Comparison of ENCODE assay signal across 22 mouse cellular contexts in genomic region chr11:53977672-53978071, GRCm38 (mm10). TPM values are rescaled to one million over a fixed set of nuclear protein-coding genes. Genes with fewer than 3 reads are reported as not detected.
A peak's percentile ranks its signal among the peaks of the same experiment; 100 is the strongest.
DNase-seq lines count a peak whose midpoint lies in the region; ATAC-seq and TF ChIP-seq lines count a peak whose summit lies in the region.
"Had no signal": no experiment of that assay in that cellular context is flagged by ENCODE, and none has a peak within 500 bp of the region (broad histone marks: within the 10 kb centered on the region; RNA-seq: fewer than 3 reads in every experiment).

No protein-coding gene starts in this region.

- TF ChIP-seq CTCF in heart, postnatal 0 days (IDR thresholded peaks at IDR 0.05; ENCODE audit: low read depth), result peak; percentile 39; the same call in 1 of the 2 replicates
- no peak; the same call in 1 of the 2 replicates for TF ChIP-seq CTCF in lung, embryonic 14.5 days (IDR thresholded peaks at IDR 0.05; ENCODE audit: low read depth)
- peak in 1 of 3 experiments; percentile 26; a peak in 2 of 6 replicates for TF ChIP-seq CTCF in MEL (IDR thresholded peaks at IDR 0.05 in 2 of 3, conservative IDR thresholded peaks at IDR 0.05 in 1 of 3; ENCODE audit: control insufficient read depth in 1 of 3, insufficient read depth in 1 of 3, low read depth in 2 of 3, low read length in 3 of 3, poor library complexity in 1 of 3, severe bottlenecking in 1 of 3)

- H3K36me3 ChIP-seq in heart, postnatal 0 days (replicated peaks; ENCODE audit: control insufficient read depth, insufficient read depth, low read length), result no peaks in the 10 kb centered on the region
- no peaks in the 10 kb centered on the region for H3K36me3 ChIP-seq in lung, embryonic 14.5 days (ENCODE audit: insufficient read depth)
- H3K36me3 ChIP-seq in MEL (ENCODE audit: control insufficient read depth in 1 of 2, insufficient read depth in 2 of 2, low read length in 2 of 2), result peaks cover 0 to 19% of the 10 kb centered on the region in 2 experiments; a peak in 2 of 4 replicates
- no peaks in the 10 kb centered on the region for H3K36me3 ChIP-seq in stomach, embryonic 16.5 days (ENCODE audit: control insufficient read depth, insufficient read depth, low read length)
- H3K36me3 ChIP-seq: embryonic facial prominence, embryonic 12.5 days; heart, embryonic 12.5 days; hindbrain, embryonic 13.5 days; limb, embryonic 10.5 days; lung, embryonic 15.5 days; stomach, embryonic 15.5 days had no signal

- no peak for DNase-seq in heart, postnatal 0 days (ENCODE audit: low spot score)
- no peak for DNase-seq in heart, adult 11 months
- peak; percentile 9 for DNase-seq in lung, embryonic 14.5 days
- no peak for DNase-seq in lung, postnatal 10 days
- DNase-seq in MEL (ENCODE audit: low read depth, low spot score), result peak; percentile 54
- DNase-seq: adrenal gland, postnatal 10 days; kidney, adult 2 months; kidney, postnatal 14 days; right cerebral cortex, postnatal 14 days had no signal

- no peaks in the 10 kb centered on the region for H3K9me3 ChIP-seq in heart, postnatal 0 days (replicated peaks; ENCODE audit: control insufficient read depth, low read length)
- no peaks in the 10 kb centered on the region for H3K9me3 ChIP-seq in lung, embryonic 14.5 days (ENCODE audit: low read depth, low read length)
- H3K9me3 ChIP-seq in MEL (replicated peaks; ENCODE audit: insufficient read depth, low read length), result no peaks in the 10 kb centered on the region
- H3K9me3 ChIP-seq in stomach, embryonic 16.5 days (replicated peaks; ENCODE audit: control insufficient read depth, low read length), result no peaks in the 10 kb centered on the region
- H3K9me3 ChIP-seq: embryonic facial prominence, embryonic 12.5 days; forebrain, embryonic 13.5 days; heart, embryonic 12.5 days; hindbrain, embryonic 13.5 days; limb, embryonic 10.5 days; lung, embryonic 15.5 days; stomach, embryonic 15.5 days had no signal

- H3K4me2 ChIP-seq in heart, postnatal 0 days (ENCODE audit: low read depth, low read length), result no peak overlapping the region
- H3K4me2 ChIP-seq in lung, embryonic 14.5 days, result no peak overlapping the region
- 0 out of 2 replicates have a peak overlapping the region, but pooled peaks have one; percentile 2 for H3K4me2 ChIP-seq in stomach, embryonic 16.5 days (ENCODE audit: low read depth, low read length)
- H3K4me2 ChIP-seq: embryonic facial prominence, embryonic 12.5 days; forebrain, embryonic 13.5 days; heart, embryonic 12.5 days; hindbrain, embryonic 13.5 days; liver, embryonic 11.5 days; lung, embryonic 15.5 days; midbrain, embryonic 11.5 days had no signal

- peaks cover 4% of the 10 kb centered on the region; the same call in 1 of the 2 replicates for H3K79me2 ChIP-seq in MEL (ENCODE audit: control insufficient read depth, insufficient read depth, low read length, poor library complexity)

- no peak overlapping the region for H3K4me3 ChIP-seq in heart, postnatal 0 days (ENCODE audit: low read depth, low read length)
- no peak overlapping the region for H3K4me3 ChIP-seq in lung, embryonic 14.5 days (ENCODE audit: low read depth, low read length)
- no peak overlapping the region for H3K4me3 ChIP-seq in MEL (ENCODE audit: control insufficient read depth in 1 of 2, insufficient read depth in 1 of 2, low read depth in 2 of 2, low read length in 2 of 2)
- H3K4me3 ChIP-seq in stomach, embryonic 16.5 days (replicated peaks; ENCODE audit: low read length), result no peak overlapping the region
- H3K4me3 ChIP-seq: embryonic facial prominence, embryonic 12.5 days; erythroblast, embryonic 14.5 days; forebrain, embryonic 13.5 days; heart, embryonic 12.5 days; hindbrain, embryonic 13.5 days; limb, embryonic 10.5 days; lung, embryonic 15.5 days; myocyte; stomach, embryonic 15.5 days had no signal

- ATAC-seq in heart, postnatal 0 days (ENCODE audit: insufficient read depth, low read depth), result no peak
- ATAC-seq in lung, embryonic 14.5 days (ENCODE audit: insufficient read depth), result no peak
- no peak for ATAC-seq in stomach, embryonic 16.5 days (ENCODE audit: insufficient read depth, low FRiP score)
- no peak for ATAC-seq in inflammation-experienced regulatory T-cells, adult 6 months
- ATAC-seq: forebrain, embryonic 13.5 days had no signal

- H3K27ac ChIP-seq in heart, postnatal 0 days (ENCODE audit: low read depth), result no peak overlapping the region
- no peak overlapping the region for H3K27ac ChIP-seq in lung, embryonic 14.5 days (ENCODE audit: low read depth)
- no peak overlapping the region for H3K27ac ChIP-seq in MEL (ENCODE audit: control insufficient read depth, low read depth, low read length)
- no peak overlapping the region for H3K27ac ChIP-seq in stomach, embryonic 16.5 days (ENCODE audit: low read length)
- H3K27ac ChIP-seq: embryonic facial prominence, embryonic 12.5 days; forebrain, embryonic 13.5 days; hindbrain, embryonic 13.5 days; limb, embryonic 10.5 days; lung, embryonic 15.5 days; stomach, embryonic 15.5 days had no signal

- H3K4me1 ChIP-seq in heart, postnatal 0 days (ENCODE audit: control insufficient read depth, insufficient read depth), result no peaks in the 10 kb centered on the region
- H3K4me1 ChIP-seq in lung, embryonic 14.5 days (ENCODE audit: insufficient read depth), result no peaks in the 10 kb centered on the region
- H3K4me1 ChIP-seq in MEL (ENCODE audit: control insufficient read depth in 1 of 2, insufficient read depth in 2 of 2, low read length in 2 of 2), result peaks cover 2 to 6% of the 10 kb centered on the region in 2 experiments; a peak in 3 of 4 replicates
- peaks cover 3% of the 10 kb centered on the region; the same call in 1 of the 2 replicates for H3K4me1 ChIP-seq in stomach, embryonic 16.5 days (ENCODE audit: control insufficient read depth, insufficient read depth, low read length)
- H3K4me1 ChIP-seq: embryonic facial prominence, embryonic 12.5 days had no signal

- H3K9ac ChIP-seq in heart, postnatal 0 days (replicated peaks; ENCODE audit: low read depth, low read length), result no peak overlapping the region
- no peak overlapping the region for H3K9ac ChIP-seq in lung, embryonic 14.5 days
- no peak overlapping the region for H3K9ac ChIP-seq in MEL (ENCODE audit: control insufficient read depth, low read depth, low read length, poor library complexity, severe bottlenecking)
- no peak overlapping the region for H3K9ac ChIP-seq in stomach, embryonic 16.5 days (ENCODE audit: low read length)
- H3K9ac ChIP-seq: embryonic facial prominence, embryonic 12.5 days; forebrain, embryonic 13.5 days; heart, embryonic 12.5 days; hindbrain, embryonic 13.5 days; lung, embryonic 15.5 days; stomach, embryonic 15.5 days had no signal

- TF ChIP-seq RAD21 in MEL (IDR thresholded peaks at IDR 0.05; ENCODE audit: low read depth, low read length), result no peak; the same call in none of the 2 replicates

- WGBS in heart, postnatal 0 days, result 66% methylated on average over 3 of the region's 3 CpGs
- WGBS in lung, embryonic 14.5 days, result 71% methylated on average over 3 of the region's 3 CpGs
- 79% methylated on average over 3 of the region's 3 CpGs for WGBS in stomach, embryonic 16.5 days

- no peak for TF ChIP-seq POLR2A in MEL (IDR thresholded peaks at IDR 0.05; ENCODE audit: control insufficient read depth in 1 of 2, insufficient read depth in 1 of 2, low read depth in 1 of 2, low read length in 2 of 2, poor library complexity in 1 of 2)

- H3K27me3 ChIP-seq in heart, postnatal 0 days (ENCODE audit: control insufficient read depth, insufficient read depth, low read length), result 0 out of 2 replicates have a peak, but pooled peaks cover 9% of the 10 kb centered on the region
- H3K27me3 ChIP-seq in lung, embryonic 14.5 days (ENCODE audit: insufficient read depth, low read length), result no peaks in the 10 kb centered on the region
- no peaks in the 10 kb centered on the region for H3K27me3 ChIP-seq in MEL (ENCODE audit: control insufficient read depth in 1 of 2, insufficient read depth in 2 of 2, low read length in 2 of 2)
- no peaks in the 10 kb centered on the region for H3K27me3 ChIP-seq in stomach, embryonic 16.5 days (ENCODE audit: control insufficient read depth, insufficient read depth, low read length)
- H3K27me3 ChIP-seq: embryonic facial prominence, embryonic 12.5 days; lung, embryonic 15.5 days; stomach, embryonic 15.5 days had no signal

- TF ChIP-seq EP300 in heart, postnatal 0 days (IDR thresholded peaks at IDR 0.05; ENCODE audit: low read depth), result no peak
- TF ChIP-seq EP300 in MEL (IDR thresholded peaks at IDR 0.05; ENCODE audit: low read depth in 1 of 2, low read length in 2 of 2), result no peak

TF ChIP-seq in MEL, 35 proteins besides CTCF, POLR2A, EP300 and RAD21 (continues in another document):
- TF ChIP-seq NRF1 (IDR thresholded peaks at IDR 0.05; ENCODE audit: insufficient read depth, low read depth, low read length, poor library complexity, severe bottlenecking), result no peak
- no peak for TF ChIP-seq JUND (IDR thresholded peaks at IDR 0.05; ENCODE audit: low read depth, low read length)
- TF ChIP-seq KAT2A (conservative IDR thresholded peaks at IDR 0.05; ENCODE audit: low read depth, low read length), result no peak
- TF ChIP-seq ETS1 (IDR thresholded peaks at IDR 0.05; ENCODE audit: low read depth, low read length), result no peak
- no peak for TF ChIP-seq ZNF384 (IDR thresholded peaks at IDR 0.05; ENCODE audit: low read depth, low read length)
- TF ChIP-seq MAX (IDR thresholded peaks at IDR 0.05; ENCODE audit: low read length), result no peak

RNA-seq across cellular contexts. Expression of gene Slc22a21, which starts 2.5 kb away (rescaled TPM):
- total RNA-seq in heart, postnatal 0 days (2014; rRNA removed; ENCODE audit: low replicate concordance), result 1.9 and 3.2 TPM in 2 replicates
- 0.89 and 1.5 TPM in 2 replicates for polyA plus RNA-seq in heart, postnatal 0 days (2015; fragmentation: Nextera tagmentation; extraction: Ambion mirVana)
- polyA plus RNA-seq in lung, embryonic 14.5 days (2014; fragmentation: Nextera tagmentation; extraction: Ambion mirVana), result 5.7 and 5.8 TPM in 2 replicates
- total RNA-seq in MEL (2012; rRNA removed), result 4.2 and 4.7 TPM in 2 replicates
- polyA plus RNA-seq in MEL (2012; ENCODE audit: insufficient read depth in 1 of 2, insufficient read length in 2 of 2, low read depth in 1 of 2, low replicate concordance in 2 of 2, missing spikeins in 1 of 2), result 1 to 10 TPM in 1 of 2 experiments, not detected in 1; 6.9 TPM
- 8.9 and 9.2 TPM in 2 replicates for polyA plus RNA-seq in stomach, embryonic 16.5 days (2015; fragmentation: Nextera tagmentation; extraction: Ambion mirVana)
- under 1 TPM in 1 of 3 experiments, not detected in 2; 0.40 TPM for polyA plus RNA-seq in inflammation-experienced regulatory T-cells, adult 6 months (2017; shearing (Covaris generic))

RNA-seq across cellular contexts. Expression of gene Slc22a4, which starts 50.2 kb away (rescaled TPM):
- total RNA-seq in heart, postnatal 0 days (2014; rRNA removed; ENCODE audit: low replicate concordance), result 2.1 TPM in 2 replicates
- polyA plus RNA-seq in heart, postnatal 0 days (2015; fragmentation: Nextera tagmentation; extraction: Ambion mirVana), result 0.70 and 0.96 TPM in 2 replicates
- polyA plus RNA-seq in lung, embryonic 14.5 days (2014; fragmentation: Nextera tagmentation; extraction: Ambion mirVana), result 0.38 and 0.45 TPM in 2 replicates
- total RNA-seq in MEL (2012; rRNA removed), result 2.3 and 3.5 TPM in 2 replicates
- 1 to 10 TPM in 1 of 2 experiments, not detected in 1; 5.8 TPM for polyA plus RNA-seq in MEL (2012; ENCODE audit: insufficient read depth in 1 of 2, insufficient read length in 2 of 2, low read depth in 1 of 2, low replicate concordance in 2 of 2, missing spikeins in 1 of 2)
- 2.7 and 2.9 TPM in 2 replicates for polyA plus RNA-seq in stomach, embryonic 16.5 days (2015; fragmentation: Nextera tagmentation; extraction: Ambion mirVana)
- polyA plus RNA-seq in inflammation-experienced regulatory T-cells, adult 6 months (2017; shearing (Covaris generic)), result 1 to 10 TPM in 1 of 3 experiments, not detected in 2; 1.1 TPM

Comparison
In these comparisons a context has a peak if more than half of its experiments do, and no peak if none do; other contexts are left out.
1. DNase-seq: peak in lung, embryonic 14.5 days (single experiment) and MEL (single experiment); none in heart, postnatal 0 days (single experiment), heart, adult 11 months (single experiment) and lung, postnatal 10 days (single experiment).